Mouse (Mus musculus) heart, embryonic 15.5 days (tissue): Measurements from ENCODE around the gene Taar8b. TPM values are rescaled to one million over a fixed set of nuclear protein-coding genes. Genes with fewer than 3 reads are reported as not detected.

Experiments used
- polyA plus RNA-seq: library from polyadenylated mRNA; unstranded; fragments of >200 nt; fragmentation: Nextera tagmentation; extraction: Ambion mirVana; gene quantifications from 2 replicates; pipeline ENCODE4 v1.2.1, GENCODE M21; 2015

Gene Taar8b
- polyA plus RNA-seq, 1 experiment from 2014 or later: not detected

Other genes starting within 250 kb of the Taar8b start
- 0.15 and 0.22 TPM in 2 replicates for gene Vnn3, start 240.8 kb downstream of the Taar8b start, polyA plus RNA-seq
- gene Vnn1, start 197.6 kb downstream of the Taar8b start, polyA plus RNA-seq: 2.1 and 2.2 TPM in 2 replicates
- gene Taar1, start 171.9 kb downstream of the Taar8b start, polyA plus RNA-seq: not detected in 2 replicates
- not detected in 2 replicates for gene Taar2, start 153.7 kb downstream of the Taar8b start, polyA plus RNA-seq
- gene Taar3, start 142.7 kb downstream of the Taar8b start, polyA plus RNA-seq: not detected in 2 replicates
- gene Taar4, start 131.8 kb downstream of the Taar8b start, polyA plus RNA-seq: not detected in 2 replicates
- gene Taar5, start 121.6 kb downstream of the Taar8b start, polyA plus RNA-seq: not detected in 2 replicates
- not detected in 2 replicates for gene Taar6, start 106.6 kb downstream of the Taar8b start, polyA plus RNA-seq
- gene Taar7a, start 98.8 kb downstream of the Taar8b start, polyA plus RNA-seq: not detected in 2 replicates
- not detected in 2 replicates for gene Taar7b, start 92.4 kb downstream of the Taar8b start, polyA plus RNA-seq
- not detected in 2 replicates for gene Taar7d, start 65.1 kb downstream of the Taar8b start, polyA plus RNA-seq
- not detected in 2 replicates for gene Taar7e, start 54.7 kb downstream of the Taar8b start, polyA plus RNA-seq
- not detected in 2 replicates for gene Taar7f, start 42.8 kb downstream of the Taar8b start, polyA plus RNA-seq
- not detected in 2 replicates for gene Taar8a, start 15.8 kb downstream of the Taar8b start, polyA plus RNA-seq
- gene Taar8c, start 9.6 kb upstream of the Taar8b start, polyA plus RNA-seq: not detected in 2 replicates
- not detected in 2 replicates for gene Taar9, start 17.2 kb upstream of the Taar8b start, polyA plus RNA-seq
- 68.4 and 74.8 TPM in 2 replicates for gene Stx7, start 57.0 kb upstream of the Taar8b start, polyA plus RNA-seq
- 11.4 and 12.8 TPM in 2 replicates for gene Moxd1, start 131.2 kb upstream of the Taar8b start, polyA plus RNA-seq